Mouse (Mus musculus) megakaryocyte, embryonic 14.5 days (primary cell): ENCODE measurements around the gene Otx2.

Experiments used
- FLI1 ChIP-seq: IDR thresholded peaks from 2 replicates; pipeline ENCODE4 v1.6.1; 2012; ENCODE audit warnings: low read length, inconsistent platforms, mixed read lengths
- GATA1 ChIP-seq: IDR thresholded peaks from 3 replicates; pipeline ENCODE4 v1.6.1; 2012; ENCODE audit warnings: mixed read lengths, low read length, inconsistent platforms, borderline replicate concordance

DNA sequence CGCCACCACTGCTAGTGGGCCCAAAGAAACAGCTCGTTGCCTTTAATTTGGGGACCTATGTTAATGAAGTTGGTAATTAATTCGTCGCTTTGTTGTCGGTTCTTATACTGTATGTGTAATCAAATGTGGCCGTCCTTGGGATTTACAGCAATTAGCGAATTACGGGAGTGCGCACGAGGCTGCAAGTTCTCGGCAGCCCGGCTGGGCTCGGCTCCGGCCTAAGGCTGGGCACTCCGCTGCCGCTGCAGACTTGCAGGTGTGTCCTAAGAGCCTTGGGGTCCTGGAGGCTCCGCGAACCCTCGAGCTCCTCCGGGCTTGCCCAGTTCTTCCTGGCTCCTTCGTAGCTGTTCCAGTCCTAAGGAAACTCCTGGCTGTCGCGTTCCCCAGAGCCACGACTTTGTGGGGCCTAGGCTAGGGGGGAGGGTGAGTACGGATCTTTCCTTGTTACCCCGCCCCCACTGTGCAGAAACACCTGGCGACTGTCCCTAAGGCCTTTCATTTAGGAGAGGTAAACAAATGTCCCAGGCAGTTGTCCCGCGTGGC, 4.8 kb downstream of the Otx2 start:
- no peak for TF ChIP-seq GATA1
- TF ChIP-seq FLI1, result no peak
